Mouse (Mus musculus) embryonic fibroblast, embryonic 13.5 days (primary cell): ENCODE measurements around the gene Stkld1.

Experiments
- CTCF ChIP-seq: IDR thresholded peaks from 2 replicates; pipeline ENCODE4 v1.5.1; 2011; ENCODE audit warnings: mild to moderate bottlenecking, control low read depth, low read length, moderate library complexity, borderline replicate concordance; ENCODE audit not compliant: insufficient read depth
- POLR2A ChIP-seq: IDR thresholded peaks from 2 replicates; pipeline ENCODE4 v1.6.1; 2011; ENCODE audit warnings: low read depth, mild to moderate bottlenecking, control low read depth, low read length, moderate library complexity

- TF ChIP-seq CTCF (no peak), POLR2A (no peak)
Measured at GRCm38 (mm10) chr2:26997498-26997897, 63.7 kb downstream of the Stkld1 start.
